Mouse (Mus musculus): ENCODE measurements around the gene Mkrn2.
"Not testable (repeated sequence)": the region's sequence is repeated elsewhere in the genome, so short reads cannot be mapped to it uniquely, and the experiment has no call there.

Gene Mkrn2

GRCm38 (mm10) chr6:115609121-115609520 is 7.4 kb downstream of the Mkrn2 start:
- peak in 1 of 2 experiments; percentile 19 for DNase-seq (ENCODE audit: low spot score in 2 of 2)

GRCm38 (mm10) chr6:115610301-115610700 is 8.6 kb downstream of the Mkrn2 start:
- no peak for DNase-seq (ENCODE audit: low spot score in 2 of 2)

GRCm38 (mm10) chr6:115613793-115614192 is 12.1 kb downstream of the Mkrn2 start:
- DNase-seq (ENCODE audit: low spot score in 2 of 2): no peak

GRCm38 (mm10) chr6:115615983-115616382 is 14.3 kb downstream of the Mkrn2 start:
- no peak for DNase-seq (ENCODE audit: low spot score in 2 of 2)

- DNase-seq (ENCODE audit: low spot score in 2 of 2): no peak
Observed at GRCm38 (mm10) chr6:115619818-115620217, 18.1 kb downstream of the Mkrn2 start.

GRCm38 (mm10) chr6:115620942-115621341 is 19.2 kb downstream of the Mkrn2 start:
- DNase-seq (ENCODE audit: low spot score in 2 of 2): no peak

GRCm38 (mm10) chr6:115626121-115626520 is 24.4 kb downstream of the Mkrn2 start:
- DNase-seq (ENCODE audit: low spot score in 2 of 2): no peak

GRCm38 (mm10) chr6:115631056-115631795 is 29.5 kb downstream of the Mkrn2 start:
- no peak for DNase-seq (ENCODE audit: low spot score in 2 of 2)

- no peak for DNase-seq (ENCODE audit: low spot score in 2 of 2)
Observed at GRCm38 (mm10) chr6:115634015-115634414, 32.3 kb downstream of the Mkrn2 start.

GRCm38 (mm10) chr6:115638188-115638587 is 36.5 kb downstream of the Mkrn2 start:
- not testable (repeated sequence) for DNase-seq (ENCODE audit: low spot score in 2 of 2)

- DNase-seq (ENCODE audit: low spot score in 2 of 2): no peak
Observed at GRCm38 (mm10) chr6:115643315-115643714, 41.6 kb downstream of the Mkrn2 start.

GRCm38 (mm10) chr6:115649792-115650365 is 48.2 kb downstream of the Mkrn2 start:
- no peak for DNase-seq (ENCODE audit: low spot score in 2 of 2)

- no peak for DNase-seq (ENCODE audit: low spot score in 2 of 2)
Observed at GRCm38 (mm10) chr6:115650476-115651427, 49.0 kb downstream of the Mkrn2 start.

GRCm38 (mm10) chr6:115651719-115652118 is 50.0 kb downstream of the Mkrn2 start:
- no peak for DNase-seq (ENCODE audit: low spot score in 2 of 2)

- DNase-seq (ENCODE audit: low spot score in 2 of 2): no peak
Observed at GRCm38 (mm10) chr6:115653939-115654338, 52.2 kb downstream of the Mkrn2 start.

GRCm38 (mm10) chr6:115658802-115659201 is 57.1 kb downstream of the Mkrn2 start:
- DNase-seq (ENCODE audit: low spot score in 2 of 2): no peak

- no peak for DNase-seq (ENCODE audit: low spot score in 2 of 2)
Observed at GRCm38 (mm10) chr6:115664268-115664667, 62.6 kb downstream of the Mkrn2 start.

- DNase-seq (ENCODE audit: low spot score in 2 of 2): no peak
Observed at GRCm38 (mm10) chr6:115666641-115667040, 64.9 kb downstream of the Mkrn2 start.
